Mouse (Mus musculus) G1E (cell line): ENCODE measurements at regions not wholly inside any gene's neighbourhood (a gene's known extent, or its start where the extent isn't known, plus 50 kb on each side); places are given as distances from the start of the nearest gene placed in this dataset.

Experiments used
- CTCF ChIP-seq: IDR thresholded peaks from 2 replicates; pipeline ENCODE4 v1.5.1; 2012; ENCODE audit warnings: low read depth, low read length, inconsistent platforms, mixed read lengths
- GATA1 ChIP-seq: IDR thresholded peaks from 2 replicates; pipeline ENCODE4 v1.6.1; 2012; ENCODE audit warnings: borderline replicate concordance, low read length, inconsistent platforms, mixed read lengths
- GATA2 ChIP-seq: IDR thresholded peaks from 2 replicates; pipeline ENCODE4 v1.6.1; 2012; ENCODE audit warnings: low read depth, low read length, inconsistent platforms, borderline replicate concordance
- POLR2AphosphoS5 ChIP-seq: IDR thresholded peaks from 2 replicates; pipeline ENCODE4 v1.6.1; 2012; ENCODE audit warnings: low read depth, low read length, inconsistent platforms; ENCODE audit not compliant: insufficient replicate concordance
- TAL1 ChIP-seq: conservative IDR thresholded peaks from 2 replicates; pipeline ENCODE4 v1.6.1; 2012; ENCODE audit warnings: low read depth, low read length, inconsistent platforms, mixed read lengths

DNA sequence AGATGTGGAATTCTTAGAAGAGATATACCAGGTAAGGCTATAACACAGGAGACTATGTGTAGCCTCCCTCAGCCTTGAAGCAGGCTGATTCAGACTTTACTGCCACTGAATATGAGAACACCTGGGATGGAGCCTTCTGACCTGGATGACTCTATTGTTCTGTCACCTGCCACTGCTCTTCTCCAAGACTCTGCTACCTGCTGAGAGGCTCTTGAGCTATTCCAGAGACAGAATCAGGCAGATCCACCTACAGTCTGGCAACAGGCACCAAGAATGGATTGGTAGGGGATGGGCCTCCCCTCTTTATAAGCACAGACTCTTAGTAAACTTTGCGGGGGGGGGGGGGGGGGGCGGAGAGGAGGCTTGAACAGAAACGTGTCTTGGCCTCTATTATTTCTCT is 970.5 kb upstream of the Pot1a start:
- no peak for TF ChIP-seq CTCF
- TF ChIP-seq TAL1 = no peak
- TF ChIP-seq GATA1 = no peak
- TF ChIP-seq POLR2AphosphoS5 = no peak
- TF ChIP-seq GATA2 = no peak
